Mouse (Mus musculus): Measurements from ENCODE around the gene Itgb7. TPM values are rescaled to one million over a fixed set of nuclear protein-coding genes. Genes with fewer than 3 reads are reported as not detected.

Gene Itgb7
- polyA plus RNA-seq, 1 experiment from 2014 or later: 2.6 TPM

DNA sequence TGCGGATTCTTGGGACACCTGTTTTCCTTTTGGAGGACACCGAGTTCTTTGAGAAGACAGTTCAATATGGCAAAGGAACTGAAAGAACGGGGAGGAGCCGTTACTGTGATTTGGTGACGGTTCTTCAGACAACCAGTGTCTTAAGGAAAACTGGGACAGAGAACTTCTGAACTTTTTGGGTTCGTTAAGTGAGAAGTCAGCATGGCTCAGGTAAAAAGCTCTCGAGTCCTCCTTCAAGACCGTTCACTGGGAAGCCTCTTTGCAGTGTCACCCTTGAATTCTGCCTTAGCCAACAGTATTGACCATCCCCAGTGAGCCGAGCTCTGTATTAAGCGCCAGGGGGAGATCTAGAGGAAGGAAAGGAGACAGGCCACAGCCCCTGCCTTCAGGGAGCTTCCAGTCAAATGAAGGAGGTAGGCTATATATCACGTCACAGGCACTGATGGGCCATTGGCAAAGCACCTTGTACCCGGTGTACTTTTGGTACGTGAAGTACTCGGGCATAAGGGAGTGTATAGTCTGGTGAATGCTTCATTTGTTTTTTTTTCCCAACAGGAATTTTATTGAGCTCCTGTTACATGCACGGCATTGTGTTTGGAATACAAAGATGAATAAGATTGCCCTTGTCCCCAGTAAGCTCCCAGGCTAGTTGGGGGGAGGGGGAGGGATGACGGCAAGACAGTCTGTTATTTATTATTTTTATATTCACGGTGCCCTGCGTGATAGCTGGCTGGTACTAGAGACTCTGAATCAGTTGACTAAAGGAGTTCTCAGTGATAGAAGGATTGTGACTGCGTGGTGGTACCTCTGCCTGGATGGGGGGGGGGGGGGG is 26.9 kb downstream of the Itgb7 start, which contains the start of gene Csad:
Gene Csad, minus strand, starts transcription at position 51 of the 832 bp plus-strand sequence.
- Histone ChIP-seq H3K9ac (peak within 1 kb of the TSS; percentile 91), H3K36me3 (ENCODE audit: insufficient read depth) (peaks cover 56% of the 10 kb centered on the region), H3K27me3 (ENCODE audit: insufficient read depth, low read length) (no peaks in the 10 kb centered on the region), H3K9me3 (ENCODE audit: low read depth, low read length) (no peaks in the 10 kb centered on the region), H3K4me1 (ENCODE audit: insufficient read depth) (peaks cover 15% of the 10 kb centered on the region), H3K27ac (ENCODE audit: low read depth) (peak within 1 kb of the TSS; percentile 99), H3K4me2 (peak within 1 kb of the TSS; percentile 68), H3K4me3 (ENCODE audit: low read depth, low read length) (peak within 1 kb of the TSS; percentile 80)
- TF ChIP-seq CTCF (IDR thresholded peaks at IDR 0.05; ENCODE audit: low read depth): 0 out of 2 replicates have a peak, but pooled peaks have one; percentile 11
- ATAC-seq (ENCODE audit: insufficient read depth): no peak
- DNase-seq: peak; percentile 26
- 38% methylated on average over 19 of the region's 19 CpGs for WGBS

DNA sequence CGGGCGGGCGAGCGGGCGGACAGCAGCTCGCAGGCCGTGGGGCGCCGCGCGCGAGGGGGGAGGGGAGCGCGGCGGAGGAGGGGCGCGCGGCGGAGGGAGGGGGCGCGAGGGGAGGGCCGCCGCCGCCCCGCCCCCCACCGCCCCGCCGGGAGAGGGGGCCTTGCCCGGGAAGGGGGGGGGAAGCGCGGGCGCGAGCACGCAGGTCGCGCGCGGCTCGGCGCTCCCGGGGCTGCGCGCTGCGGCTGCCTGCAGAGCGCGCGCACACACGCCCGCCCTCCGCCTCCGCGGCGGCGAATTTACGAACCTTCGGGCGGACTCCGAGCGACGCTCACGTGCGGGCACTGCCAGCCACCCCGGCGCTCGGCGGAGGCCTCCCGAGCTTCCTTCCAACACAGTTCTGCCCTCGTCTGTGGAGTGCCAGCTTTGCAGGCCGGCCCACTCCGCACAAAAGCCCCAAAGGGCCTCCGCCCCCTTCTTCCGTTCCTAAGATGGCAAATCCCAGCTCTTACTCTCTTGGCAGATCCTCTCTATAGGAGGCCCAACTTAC is 27.8 kb downstream of the Itgb7 start:
- TF ChIP-seq CTCF (IDR thresholded peaks at IDR 0.05; ENCODE audit: low read depth): no peak
- no peaks in the 10 kb centered on the region for H3K9me3 ChIP-seq (ENCODE audit: low read depth, low read length)
- H3K4me2 ChIP-seq: peak overlapping the region; percentile 68
- no peaks in the 10 kb centered on the region for H3K27me3 ChIP-seq (ENCODE audit: insufficient read depth, low read length)
- peaks cover 46% of the 10 kb centered on the region for H3K36me3 ChIP-seq (ENCODE audit: insufficient read depth)
- under 1% methylated on average over 42 of the region's 72 CpGs for WGBS
- DNase-seq: peak; percentile 85
- peak overlapping the region; percentile 80 for H3K4me3 ChIP-seq (ENCODE audit: low read depth, low read length)
- H3K9ac ChIP-seq: peak overlapping the region; percentile 91
- peak; percentile 46 for ATAC-seq (ENCODE audit: insufficient read depth)
- H3K4me1 ChIP-seq (ENCODE audit: insufficient read depth): peaks cover 15% of the 10 kb centered on the region
- peak overlapping the region; percentile 99 for H3K27ac ChIP-seq (ENCODE audit: low read depth)

DNA sequence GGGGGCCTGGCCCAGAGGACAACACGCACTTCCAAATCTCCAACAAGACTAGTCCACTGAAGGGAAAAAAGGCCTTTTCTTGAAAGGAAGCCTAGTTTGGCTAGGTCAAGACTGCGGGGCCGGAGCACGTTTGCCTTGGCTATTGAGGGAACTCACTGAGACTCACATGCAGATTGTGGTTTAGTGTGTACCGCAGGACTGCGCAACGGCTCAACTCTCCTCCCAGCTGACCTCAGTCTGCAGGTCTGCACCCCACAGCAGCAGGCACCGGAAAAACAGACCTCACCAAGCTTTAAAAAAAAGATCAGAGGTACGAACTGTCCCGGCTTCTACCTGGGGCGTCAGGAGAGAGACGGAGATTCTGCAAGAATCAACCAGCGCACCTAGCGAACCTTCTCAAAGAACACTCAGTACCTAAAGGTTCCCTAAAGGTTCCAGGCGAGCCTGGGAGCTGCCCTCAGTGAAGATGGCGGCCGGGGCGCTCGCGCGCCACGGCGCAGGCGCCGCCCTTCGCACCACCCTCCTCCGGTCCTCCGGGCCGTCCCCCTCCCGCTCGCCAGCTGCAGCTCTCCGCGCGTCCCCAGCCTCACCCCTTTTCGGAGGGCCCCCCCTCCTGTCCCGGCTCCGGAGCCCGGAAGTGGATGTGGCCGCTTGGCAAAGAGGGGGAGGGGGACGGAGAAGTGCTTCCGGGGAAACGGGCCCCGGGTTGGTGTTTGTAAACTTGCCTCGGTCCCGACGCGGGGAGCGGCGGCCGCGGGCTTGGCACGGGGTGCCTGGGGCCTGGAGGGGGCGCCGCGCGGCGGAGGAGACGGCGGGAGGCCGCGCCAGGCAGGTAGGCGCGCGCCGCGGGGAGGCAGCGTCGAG is 28.5 kb downstream of the Itgb7 start, which contains the start of gene Zfp740:
Gene Zfp740, plus strand, starts transcription at position 279 of the 864 bp plus-strand sequence.
- WGBS: under 1% methylated on average over 64 of the region's 68 CpGs
- no peaks in the 10 kb centered on the region for H3K9me3 ChIP-seq (ENCODE audit: low read depth, low read length)
- ATAC-seq (ENCODE audit: insufficient read depth): peak; percentile 95
- TF ChIP-seq CTCF (IDR thresholded peaks at IDR 0.05; ENCODE audit: low read depth): no peak
- peak within 1 kb of the TSS; percentile 91 for H3K9ac ChIP-seq
- H3K27ac ChIP-seq (ENCODE audit: low read depth): peak within 1 kb of the TSS; percentile 99
- H3K27me3 ChIP-seq (ENCODE audit: insufficient read depth, low read length): no peaks in the 10 kb centered on the region
- H3K36me3 ChIP-seq (ENCODE audit: insufficient read depth): peaks cover 39% of the 10 kb centered on the region
- peak within 1 kb of the TSS; percentile 68 for H3K4me2 ChIP-seq
- peak; percentile 96 for DNase-seq
- peaks cover 15% of the 10 kb centered on the region for H3K4me1 ChIP-seq (ENCODE audit: insufficient read depth)
- H3K4me3 ChIP-seq (ENCODE audit: low read depth, low read length): peak within 1 kb of the TSS; percentile 80

DNA sequence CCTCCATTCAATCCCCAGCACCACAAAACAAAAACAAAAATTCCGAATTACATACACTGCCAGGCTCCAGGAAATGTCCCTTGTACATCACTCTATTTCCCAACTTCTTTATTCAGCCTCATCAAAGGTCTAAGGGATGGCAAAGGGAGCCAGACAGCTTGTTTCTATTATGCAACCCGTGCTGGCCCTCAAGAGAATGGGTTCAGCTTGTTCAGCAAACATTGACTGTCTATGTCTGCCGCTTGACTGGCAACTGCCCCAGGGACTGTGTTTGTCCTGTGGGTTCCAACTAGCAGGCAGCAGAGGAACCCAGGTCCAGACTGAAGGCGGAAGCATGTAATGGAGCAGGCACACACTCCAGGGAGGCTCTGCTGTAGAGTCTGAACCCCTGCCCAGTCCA is 32.9 kb downstream of the Itgb7 start:
- H3K9ac ChIP-seq: no peak overlapping the region
- peaks cover 3% of the 10 kb centered on the region; the same call in 1 of the 2 replicates for H3K4me1 ChIP-seq (ENCODE audit: insufficient read depth)
- WGBS: 64% methylated on average over 4 of the region's 4 CpGs
- H3K4me2 ChIP-seq: no peak overlapping the region
- DNase-seq (no peak), ATAC-seq (ENCODE audit: insufficient read depth) (no peak)
- H3K4me3 ChIP-seq (ENCODE audit: low read depth, low read length): no peak overlapping the region
- H3K36me3 ChIP-seq (ENCODE audit: insufficient read depth): peaks cover 6% of the 10 kb centered on the region; the same call in 1 of the 2 replicates
- no peaks in the 10 kb centered on the region for H3K9me3 ChIP-seq (ENCODE audit: low read depth, low read length)
- H3K27me3 ChIP-seq (ENCODE audit: insufficient read depth, low read length): no peaks in the 10 kb centered on the region
- TF ChIP-seq CTCF (IDR thresholded peaks at IDR 0.05; ENCODE audit: low read depth): no peak
- no peak overlapping the region for H3K27ac ChIP-seq (ENCODE audit: low read depth)

DNA sequence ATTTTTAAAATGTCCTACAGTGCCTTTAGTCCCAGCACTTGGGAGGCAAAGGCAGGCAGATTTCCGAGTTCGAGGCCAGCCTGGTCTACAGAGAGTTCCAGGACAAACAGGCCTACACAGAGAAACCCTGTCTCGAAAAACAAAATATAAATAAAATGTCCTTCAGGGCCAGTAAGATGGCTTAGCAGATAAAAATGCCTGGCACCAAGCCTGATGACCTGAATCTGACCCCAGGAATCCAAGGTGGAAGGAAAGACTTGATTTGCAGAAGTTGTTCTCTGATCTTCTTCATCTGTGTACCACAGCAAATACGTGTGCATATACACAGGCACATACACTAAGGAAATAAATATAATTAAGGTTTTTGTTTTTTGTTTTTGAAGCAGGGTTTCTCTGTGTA is 36.4 kb downstream of the Itgb7 start:
- Histone ChIP-seq H3K36me3 (ENCODE audit: insufficient read depth) (peaks cover 2% of the 10 kb centered on the region; the same call in 1 of the 2 replicates), H3K9me3 (ENCODE audit: low read depth, low read length) (no peaks in the 10 kb centered on the region), H3K9ac (no peak overlapping the region), H3K4me3 (ENCODE audit: low read depth, low read length) (no peak overlapping the region), H3K4me2 (no peak overlapping the region), H3K27me3 (ENCODE audit: insufficient read depth, low read length) (no peaks in the 10 kb centered on the region), H3K27ac (ENCODE audit: low read depth) (no peak overlapping the region), H3K4me1 (ENCODE audit: insufficient read depth) (no peaks in the 10 kb centered on the region)
- 52% methylated on average over 4 of the region's 4 CpGs for WGBS
- DNase-seq: no peak
- ATAC-seq (ENCODE audit: insufficient read depth): no peak
- TF ChIP-seq CTCF (IDR thresholded peaks at IDR 0.05; ENCODE audit: low read depth): no peak

DNA sequence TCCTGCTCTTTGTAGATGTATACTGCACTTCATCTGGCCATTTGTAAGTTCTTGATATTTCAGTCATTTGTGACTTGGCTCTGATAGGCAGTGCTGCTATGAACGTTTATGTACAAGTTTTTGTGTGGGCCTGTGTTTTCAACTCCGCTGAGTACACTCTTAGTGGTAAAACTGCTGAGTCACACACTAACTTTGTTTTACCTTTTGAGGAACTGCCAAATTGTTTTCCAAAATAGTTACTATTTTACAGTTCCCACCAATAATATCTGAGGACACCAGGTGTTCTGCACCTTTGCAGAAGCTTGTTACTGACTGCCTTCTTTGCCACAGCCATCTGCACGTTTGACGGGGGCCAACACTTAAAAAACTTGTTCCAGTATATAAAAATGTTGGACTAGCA is 37.3 kb downstream of the Itgb7 start:
- Histone ChIP-seq H3K27ac (ENCODE audit: low read depth) (no peak overlapping the region), H3K27me3 (ENCODE audit: insufficient read depth, low read length) (no peaks in the 10 kb centered on the region), H3K4me1 (ENCODE audit: insufficient read depth) (no peaks in the 10 kb centered on the region), H3K36me3 (ENCODE audit: insufficient read depth) (no peaks in the 10 kb centered on the region), H3K4me3 (ENCODE audit: low read depth, low read length) (no peak overlapping the region), H3K9ac (no peak overlapping the region), H3K4me2 (no peak overlapping the region), H3K9me3 (ENCODE audit: low read depth, low read length) (no peaks in the 10 kb centered on the region)
- DNase-seq (no peak), ATAC-seq (ENCODE audit: insufficient read depth) (no peak)
- WGBS: 79% methylated on average over 4 of the region's 4 CpGs
- no peak for TF ChIP-seq CTCF (IDR thresholded peaks at IDR 0.05; ENCODE audit: low read depth)
